Mouse (Mus musculus): ENCODE measurements around the gene Plekhh1. TPM values are rescaled to one million over a fixed set of nuclear protein-coding genes. Genes with fewer than 3 reads are reported as not detected.

Plekhh1 gene
- total and polyA plus RNA-seq, 3 experiments, result 0.27 to 1.9 (median 0.69) TPM

GRCm38 (mm10) chr12:79040201-79040827, 11.4 kb downstream of the Plekhh1 start:
- Histone ChIP-seq H3K9me3 (replicated peaks; ENCODE audit: low read length) (no peaks in the 10 kb centered on the region), H3K4me2 (ENCODE audit: insufficient read depth, low read depth, poor library complexity, severe bottlenecking) (no peak overlapping the region), H3K4me1 (ENCODE audit: control insufficient read depth in 1 of 2, insufficient read depth in 2 of 2) (peaks cover 0 to 4% of the 10 kb centered on the region in 2 experiments; a peak in 1 of 4 replicates), H3K9ac (ENCODE audit: insufficient read depth, low read depth) (no peak overlapping the region), H3K27ac (ENCODE audit: insufficient read depth, low read depth) (no peak overlapping the region), H3K79me2 (replicated peaks; ENCODE audit: control insufficient read depth, extremely low read depth, insufficient read depth, poor library complexity, severe bottlenecking) (no peaks in the 10 kb centered on the region), H3K36me3 (replicated peaks in 1 of 2; ENCODE audit: control insufficient read depth in 1 of 2, insufficient read depth in 1 of 2, low read length in 1 of 2) (no peaks in the 10 kb centered on the region), H3K4me3 (replicated peaks in 1 of 3; ENCODE audit: low read depth in 2 of 3, low read length in 2 of 3, poor library complexity in 1 of 3) (no peak overlapping the region), H3K27me3 (replicated peaks) (no peaks in the 10 kb centered on the region)
- in situ Hi-C loops (cut with MboI; ENCODE audit: low pct_ligation_motif_present, low pct_unique_long_range_greater_than_20kb, low sequenced_read_pairs), result no loop called here
- TF ChIP-seq BHLHE40 (IDR thresholded peaks at IDR 0.05; ENCODE audit: low read depth, low read length), result no peak
- no peak for TF ChIP-seq MAZ (IDR thresholded peaks at IDR 0.05; ENCODE audit: low read depth, low read length)
- TF ChIP-seq SIN3A (IDR thresholded peaks at IDR 0.05; ENCODE audit: low read length), result no peak
- no peak for TF ChIP-seq ZKSCAN1 (IDR thresholded peaks at IDR 0.05; ENCODE audit: borderline replicate concordance, low read depth, low read length)
- TF ChIP-seq HCFC1 (IDR thresholded peaks at IDR 0.05; ENCODE audit: low read depth, low read length), result no peak
- TF ChIP-seq RCOR1 (conservative IDR thresholded peaks at IDR 0.05; ENCODE audit: low read depth, low read length), result no peak
- TF ChIP-seq USF1 (IDR thresholded peaks at IDR 0.05; ENCODE audit: low read depth, low read length), result no peak
- dilution Hi-C loops (cut with MboI; ENCODE audit: extremely low pct_ligation_motif_present, extremely low pct_unique_long_range_greater_than_20kb, low sequenced_read_pairs), result no loop called here
- no peak for DNase-seq (ENCODE audit: extremely low read depth)

GRCm38 (mm10) chr12:79041436-79041835, 12.5 kb downstream of the Plekhh1 start:
- Histone ChIP-seq H3K9ac (ENCODE audit: insufficient read depth, low read depth) (no peak overlapping the region), H3K27ac (ENCODE audit: insufficient read depth, low read depth) (no peak overlapping the region), H3K36me3 (replicated peaks in 1 of 2; ENCODE audit: control insufficient read depth in 1 of 2, insufficient read depth in 1 of 2, low read length in 1 of 2) (no peaks in the 10 kb centered on the region), H3K4me2 (ENCODE audit: insufficient read depth, low read depth, poor library complexity, severe bottlenecking) (no peak overlapping the region), H3K79me2 (replicated peaks; ENCODE audit: control insufficient read depth, extremely low read depth, insufficient read depth, poor library complexity, severe bottlenecking) (no peaks in the 10 kb centered on the region), H3K4me3 (replicated peaks in 1 of 3; ENCODE audit: low read depth in 2 of 3, low read length in 2 of 3, poor library complexity in 1 of 3) (no peak overlapping the region), H3K27me3 (replicated peaks) (no peaks in the 10 kb centered on the region), H3K4me1 (ENCODE audit: control insufficient read depth in 1 of 2, insufficient read depth in 2 of 2) (peaks cover 0 to 4% of the 10 kb centered on the region in 2 experiments; a peak in 1 of 4 replicates), H3K9me3 (replicated peaks; ENCODE audit: low read length) (no peaks in the 10 kb centered on the region)
- dilution Hi-C loops (cut with MboI; ENCODE audit: extremely low pct_ligation_motif_present, extremely low pct_unique_long_range_greater_than_20kb, low sequenced_read_pairs), result no loop called here
- TF ChIP-seq MXI1 (IDR thresholded peaks at IDR 0.05; ENCODE audit: low read depth, low read length), result no peak
- no peak for TF ChIP-seq TCF12 (IDR thresholded peaks at IDR 0.05; ENCODE audit: low read depth, low read length)
- TF ChIP-seq UBTF (IDR thresholded peaks at IDR 0.05; ENCODE audit: low read depth, low read length), result no peak
- TF ChIP-seq GABPA (IDR thresholded peaks at IDR 0.05; ENCODE audit: insufficient replicate concordance, low read depth, low read length), result no peak
- TF ChIP-seq BHLHE40 (IDR thresholded peaks at IDR 0.05; ENCODE audit: low read depth, low read length), result no peak
- TF ChIP-seq EP300 (IDR thresholded peaks at IDR 0.05; ENCODE audit: low read length), result no peak
- no peak for TF ChIP-seq MEF2A (IDR thresholded peaks at IDR 0.05; ENCODE audit: borderline replicate concordance, low read depth, low read length)
- no peak for TF ChIP-seq MYC (IDR thresholded peaks at IDR 0.05; ENCODE audit: low read depth, low read length)
- no peak for TF ChIP-seq HCFC1 (IDR thresholded peaks at IDR 0.05; ENCODE audit: low read depth, low read length)
- TF ChIP-seq USF2 (conservative IDR thresholded peaks at IDR 0.05; ENCODE audit: low read depth, low read length), result no peak
- TF ChIP-seq PAX5 (IDR thresholded peaks at IDR 0.05; ENCODE audit: low read length), result no peak
- no peak for TF ChIP-seq POLR2A (IDR thresholded peaks at IDR 0.05; ENCODE audit: low read depth, low read length)
- TF ChIP-seq TBP (conservative IDR thresholded peaks at IDR 0.05; ENCODE audit: low read depth, low read length), result no peak
- no peak for TF ChIP-seq RAD21 (IDR thresholded peaks at IDR 0.05; ENCODE audit: low read depth, low read length)
- no peak for TF ChIP-seq CHD2 (IDR thresholded peaks at IDR 0.05; ENCODE audit: low read length)
- no peak for TF ChIP-seq ZKSCAN1 (IDR thresholded peaks at IDR 0.05; ENCODE audit: borderline replicate concordance, low read depth, low read length)
- TF ChIP-seq NRF1 (IDR thresholded peaks at IDR 0.05; ENCODE audit: low read depth, low read length), result no peak
- TF ChIP-seq SMC3 (IDR thresholded peaks at IDR 0.05; ENCODE audit: low read depth, low read length), result no peak
- TF ChIP-seq RCOR1 (conservative IDR thresholded peaks at IDR 0.05; ENCODE audit: low read depth, low read length), result no peak
- TF ChIP-seq JUND (conservative IDR thresholded peaks at IDR 0.05; ENCODE audit: low read depth, low read length), result no peak
- no peak for DNase-seq (ENCODE audit: extremely low read depth)
- in situ Hi-C loops (cut with MboI; ENCODE audit: low pct_ligation_motif_present, low pct_unique_long_range_greater_than_20kb, low sequenced_read_pairs), result no loop called here
